Mouse (Mus musculus) forebrain, embryonic 13.5 days (tissue): ENCODE measurements around the gene Gga1. TPM values are rescaled to one million over a fixed set of nuclear protein-coding genes. Genes with fewer than 3 reads are reported as not detected.
"Not testable (repeated sequence)": the region's sequence is repeated elsewhere in the genome, so short reads cannot be mapped to it uniquely, and the experiment has no call there.

Experiments used
- ATAC-seq: fragments of 200-750 bp; cut with Nextera tagmentation; 2 replicates; pipeline ENCODE4 v1.8.0; 2017
- H3K27ac ChIP-seq: fragments of 300-500 bp; sonication (generic); 2 replicates; pipeline ENCODE4 v1.5.1; 2015; ENCODE audit warnings: inconsistent platforms, mild to moderate bottlenecking, moderate library complexity
- H3K27me3 ChIP-seq: fragments of 300-500 bp; sonication (generic); 2 replicates; pipeline ENCODE4 v1.6.1; 2015; ENCODE audit warnings: mild to moderate bottlenecking, inconsistent platforms
- H3K36me3 ChIP-seq: fragments of 300-500 bp; sonication (generic); 2 replicates; pipeline ENCODE4 v1.6.1; 2015; ENCODE audit warnings: mild to moderate bottlenecking, inconsistent platforms; ENCODE audit not compliant: poor library complexity, severe bottlenecking
- H3K4me1 ChIP-seq: fragments of 300-500 bp; sonication (generic); 2 replicates; pipeline ENCODE4 v1.6.1; 2015; ENCODE audit warnings: inconsistent platforms
- H3K4me2 ChIP-seq: fragments of 300-500 bp; sonication (generic); 2 replicates; pipeline ENCODE4 v1.6.1; 2015; ENCODE audit warnings: inconsistent platforms, mild to moderate bottlenecking, moderate library complexity
- H3K4me3 ChIP-seq: fragments of 300-500 bp; sonication (generic); 2 replicates; pipeline ENCODE4 v1.5.1; 2015; ENCODE audit warnings: mild to moderate bottlenecking, inconsistent platforms
- H3K9ac ChIP-seq: fragments of 300-500 bp; sonication (generic); 2 replicates; pipeline ENCODE4 v1.6.1; 2015; ENCODE audit warnings: mild to moderate bottlenecking, inconsistent platforms
- H3K9me3 ChIP-seq: fragments of 300-500 bp; sonication (generic); replicated peaks from 2 replicates; pipeline ENCODE4 v1.6.1; 2016; ENCODE audit warnings: inconsistent platforms
- WGBS: fragments of 180-500 bp; shearing (Covaris S2); methylation state at CpG from one replicate; pipeline ENCODE4 v1.1.7; 2015; 5-methylcytosine and 5-hydroxymethylcytosine counted together
- polyA plus RNA-seq: library from polyadenylated mRNA; unstranded; fragments of >200 nt; fragmentation: Nextera tagmentation; extraction: Ambion mirVana; gene quantifications from 2 replicates; pipeline ENCODE4 v1.2.1, GENCODE M21; 2015

The Gga1 gene
- polyA plus RNA-seq, 1 experiment from 2014 or later = 50.3 TPM

- no peak overlapping the region for H3K4me2 ChIP-seq
- H3K36me3 ChIP-seq = no peaks in the 10 kb centered on the region
- H3K4me1 ChIP-seq = peaks cover 21% of the 10 kb centered on the region
- no peak overlapping the region for H3K9ac ChIP-seq
- ATAC-seq = no peak
- H3K27ac ChIP-seq = no peak overlapping the region
- H3K27me3 ChIP-seq = no peaks in the 10 kb centered on the region
- no peak overlapping the region for H3K4me3 ChIP-seq
- H3K9me3 ChIP-seq = no peaks in the 10 kb centered on the region
- 48% methylated on average over 13 of the region's 13 CpGs for WGBS
These were observed 13.1 kb upstream of the Gga1 start for GRCm38 (mm10) chr15:78863852-78864253.

GRCm38 (mm10) chr15:78868398-78868797 lies 8.6 kb upstream of the Gga1 start:
- H3K9me3 ChIP-seq = no peaks in the 10 kb centered on the region
- no peaks in the 10 kb centered on the region for H3K36me3 ChIP-seq
- WGBS = 17% methylated on average over 9 of the region's 9 CpGs
- H3K9ac ChIP-seq = 0 out of 2 replicates have a peak overlapping the region, but pooled peaks have one; percentile 18
- ATAC-seq = peak; percentile 84
- peaks cover 23% of the 10 kb centered on the region for H3K4me1 ChIP-seq
- H3K27me3 ChIP-seq = no peaks in the 10 kb centered on the region
- no peak overlapping the region for H3K4me3 ChIP-seq
- peak overlapping the region; percentile 10; the same call in 1 of the 2 replicates for H3K4me2 ChIP-seq
- H3K27ac ChIP-seq = peak overlapping the region; percentile 72

- peak overlapping the region; percentile 72 for H3K27ac ChIP-seq
- H3K4me1 ChIP-seq = peaks cover 24% of the 10 kb centered on the region
- no peaks in the 10 kb centered on the region for H3K36me3 ChIP-seq
- H3K4me2 ChIP-seq = peak overlapping the region; percentile 10; the same call in 1 of the 2 replicates
- H3K4me3 ChIP-seq = no peak overlapping the region
- no peaks in the 10 kb centered on the region for H3K9me3 ChIP-seq
- H3K27me3 ChIP-seq = no peaks in the 10 kb centered on the region
- 44% methylated on average over 7 of the region's 7 CpGs for whole genome bisulfite sequencing
- 0 out of 2 replicates have a peak overlapping the region, but pooled peaks have one; percentile 18 for H3K9ac ChIP-seq
- ATAC-seq = peak; percentile 71
These were observed 8.2 kb upstream of the Gga1 start for GRCm38 (mm10) chr15:78868826-78869233.

- 26% methylated on average over 6 of the region's 6 CpGs for WGBS
- ATAC-seq = no peak
These were observed 7.2 kb upstream of the Gga1 start for GRCm38 (mm10) chr15:78869775-78870174.

GRCm38 (mm10) chr15:78872021-78872608 lies 4.9 kb upstream of the Gga1 start:
- no peak overlapping the region for H3K27ac ChIP-seq
- no peak for ATAC-seq
- no peaks in the 10 kb centered on the region for H3K27me3 ChIP-seq
- no peaks in the 10 kb centered on the region for H3K9me3 ChIP-seq
- peaks cover 47% of the 10 kb centered on the region for H3K4me1 ChIP-seq
- H3K36me3 ChIP-seq = no peaks in the 10 kb centered on the region
- H3K4me2 ChIP-seq = no peak overlapping the region
- WGBS = 64% methylated on average over 5 of the region's 5 CpGs
- no peak overlapping the region for H3K9ac ChIP-seq
- H3K4me3 ChIP-seq = no peak overlapping the region

More at GRCm38 (mm10) chr15:78869775-78870174, 7.2 kb upstream of the Gga1 start:
- Histone ChIP-seq H3K4me3 (no peak overlapping the region), H3K4me1 (peaks cover 27% of the 10 kb centered on the region), H3K27me3 (no peaks in the 10 kb centered on the region), H3K4me2 (no peak overlapping the region), H3K27ac (no peak overlapping the region), H3K36me3 (no peaks in the 10 kb centered on the region), H3K9ac (no peak overlapping the region), H3K9me3 (no peaks in the 10 kb centered on the region)

- Histone ChIP-seq H3K27me3 (no peaks in the 10 kb centered on the region), H3K9me3 (no peaks in the 10 kb centered on the region), H3K9ac (peak overlapping the region; percentile 7; the same call in 1 of the 2 replicates), H3K4me1 (peaks cover 43% of the 10 kb centered on the region), H3K4me2 (peak overlapping the region; percentile 26; the same call in 1 of the 2 replicates), H3K4me3 (no peak overlapping the region), H3K27ac (peak overlapping the region; percentile 78), H3K36me3 (no peaks in the 10 kb centered on the region)
- no peak for ATAC-seq
- WGBS = 49% methylated on average over 13 of the region's 13 CpGs
These were observed 3.1 kb upstream of the Gga1 start for GRCm38 (mm10) chr15:78873803-78874435.

- no peak for ATAC-seq
- H3K4me1 ChIP-seq = peaks cover 47% of the 10 kb centered on the region
- no peaks in the 10 kb centered on the region for H3K27me3 ChIP-seq
- H3K36me3 ChIP-seq = peaks cover 5% of the 10 kb centered on the region; the same call in 1 of the 2 replicates
- no peak overlapping the region for H3K4me2 ChIP-seq
- H3K9me3 ChIP-seq = no peaks in the 10 kb centered on the region
- H3K4me3 ChIP-seq = no peak overlapping the region
- no peak overlapping the region for H3K9ac ChIP-seq
- no peak overlapping the region for H3K27ac ChIP-seq
- WGBS = 73% methylated on average over 8 of the region's 8 CpGs
These were observed 2.0 kb upstream of the Gga1 start for GRCm38 (mm10) chr15:78874989-78875388.

- H3K36me3 ChIP-seq = peaks cover 7% of the 10 kb centered on the region
- no peak for ATAC-seq
- H3K27me3 ChIP-seq = no peaks in the 10 kb centered on the region
- H3K9me3 ChIP-seq = no peaks in the 10 kb centered on the region
- peaks cover 47% of the 10 kb centered on the region for H3K4me1 ChIP-seq
- H3K4me3 ChIP-seq = no peak overlapping the region
- peak overlapping the region; percentile 69; the same call in 1 of the 2 replicates for H3K9ac ChIP-seq
- H3K4me2 ChIP-seq = peak overlapping the region; percentile 85
- WGBS = 83% methylated on average over 5 of the region's 5 CpGs
- H3K27ac ChIP-seq = peak overlapping the region; percentile 98; the same call in 1 of the 2 replicates
These were observed 1.5 kb upstream of the Gga1 start for GRCm38 (mm10) chr15:78875537-78875936.

GRCm38 (mm10) chr15:78876258-78876696 lies 713 bp upstream of the Gga1 start:
- no peak for ATAC-seq
- peaks cover 47% of the 10 kb centered on the region for H3K4me1 ChIP-seq
- peaks cover 15% of the 10 kb centered on the region for H3K36me3 ChIP-seq
- WGBS = 3% methylated on average over 17 of the region's 17 CpGs
- no peaks in the 10 kb centered on the region for H3K9me3 ChIP-seq
- H3K27ac ChIP-seq = peak overlapping the region; percentile 98
- peak overlapping the region; percentile 85 for H3K4me2 ChIP-seq
- H3K4me3 ChIP-seq = peak overlapping the region; percentile 66
- peak overlapping the region; percentile 69 for H3K9ac ChIP-seq
- no peaks in the 10 kb centered on the region for H3K27me3 ChIP-seq

GRCm38 (mm10) chr15:78877810-78878390 lies 910 bp downstream of the Gga1 start:
- no peaks in the 10 kb centered on the region for H3K27me3 ChIP-seq
- no peak; the same call in 1 of the 2 replicates for ATAC-seq

GRCm38 (mm10) chr15:78878792-78879516 lies 2.0 kb downstream of the Gga1 start:
- H3K27me3 ChIP-seq, H3K9me3 ChIP-seq, H3K4me3 ChIP-seq, ATAC-seq, H3K27ac ChIP-seq: not testable (repeated sequence)
- 77% methylated on average over 7 of the region's 7 CpGs for WGBS
- Histone ChIP-seq H3K4me1 (peaks cover 43% of the 10 kb centered on the region), H3K36me3 (peaks cover 41% of the 10 kb centered on the region), H3K4me2 (peak overlapping the region; percentile 85), H3K9ac (0 out of 2 replicates have a peak overlapping the region, but pooled peaks have one; percentile 9)

More at GRCm38 (mm10) chr15:78877810-78878390, 910 bp downstream of the Gga1 start:
- peak overlapping the region; percentile 83 for H3K9ac ChIP-seq
- H3K4me2 ChIP-seq = peak overlapping the region; percentile 85
- no peaks in the 10 kb centered on the region for H3K9me3 ChIP-seq
- H3K4me1 ChIP-seq = peaks cover 47% of the 10 kb centered on the region
- peaks cover 31% of the 10 kb centered on the region for H3K36me3 ChIP-seq
- peak overlapping the region; percentile 98 for H3K27ac ChIP-seq
- peak overlapping the region; percentile 66 for H3K4me3 ChIP-seq
- under 1% methylated on average over 15 of the region's 17 CpGs for WGBS
